Mouse (Mus musculus) heart, adult 2 months (tissue): ENCODE data around the gene Plxna4. TPM values are rescaled to one million over a fixed set of nuclear protein-coding genes. Genes with fewer than 3 reads are reported as not detected.
A peak's percentile ranks its signal among the peaks of the same experiment; 100 is the strongest.

Experiments
- DNase-seq, 2 experiments: peaks; one replicate each; pipeline ENCODE4 v3.0.0; 2021
- H3K27ac ChIP-seq: fragments of 200-600 bp; 2 replicates; pipeline ENCODE4 v1.8.1; 2022
- H3K27me3 ChIP-seq: fragments of 200-500 bp; 2 replicates; pipeline ENCODE4 v1.6.1; 2012; ENCODE audit warnings: mild to moderate bottlenecking, low read length, inconsistent platforms, mixed read lengths; ENCODE audit not compliant: control insufficient read depth, insufficient read depth
- H3K36me3 ChIP-seq: fragments of 200-500 bp; 2 replicates; pipeline ENCODE4 v1.6.1; 2012; ENCODE audit warnings: low read length, inconsistent platforms; ENCODE audit not compliant: control insufficient read depth, insufficient read depth
- H3K4me1 ChIP-seq: fragments of 200-500 bp; 2 replicates; pipeline ENCODE4 v1.6.1; 2011; ENCODE audit warnings: low read length; ENCODE audit not compliant: control insufficient read depth, insufficient read depth
- H3K4me3 ChIP-seq: fragments of 200-600 bp; 2 replicates; pipeline ENCODE4 v1.8.1; 2022
- H3K79me2 ChIP-seq: fragments of 200-500 bp; replicated peaks from 2 replicates; pipeline ENCODE4 v1.6.1; 2012; ENCODE audit warnings: mild to moderate bottlenecking, inconsistent platforms, low read length, moderate library complexity, mixed read lengths; ENCODE audit not compliant: control insufficient read depth, insufficient read depth
- H3K9ac ChIP-seq: fragments of 200-500 bp; 2 replicates; pipeline ENCODE4 v1.6.1; 2012; ENCODE audit warnings: low read depth, mild to moderate bottlenecking, control low read depth, inconsistent platforms, low read length, mixed read lengths
- CTCF ChIP-seq: fragments of 200-600 bp; IDR thresholded peaks from 2 replicates; pipeline ENCODE4 v1.8.1; 2022; ENCODE audit warnings: antibody characterized with exemption, mild to moderate bottlenecking, moderate library complexity
- EP300 ChIP-seq: fragments of 200-500 bp; IDR thresholded peaks from 2 replicates; pipeline ENCODE4 v1.6.1; 2011; ENCODE audit warnings: low read depth, low read length, control low read depth; ENCODE audit not compliant: insufficient read depth
- POLR2A ChIP-seq: fragments of 200-500 bp; IDR thresholded peaks from 2 replicates; pipeline ENCODE4 v1.6.1; 2011; ENCODE audit warnings: mild to moderate bottlenecking, low read depth, low read length, control low read depth; ENCODE audit not compliant: insufficient read depth
- WGBS: fragments of 180-500 bp; shearing (Covaris S2); methylation state at CpG from one replicate; pipeline ENCODE4 v1.1.7; 2018; 5-methylcytosine and 5-hydroxymethylcytosine counted together
- intact Hi-C: fragments of 180-260 bp; cut with DNase I; formaldehyde crosslinking; loops from one replicate; pipeline ENCODE4 v1.15.1; 2025
- polyA plus RNA-seq: library from polyadenylated mRNA; depleted of rRNA; stranded (reverse); fragments of >200 nt; gene quantifications from 2 replicates; pipeline ENCODE4 v1.2.3, GENCODE M21; 2012
- total RNA-seq, 2 experiments: library from RNA; stranded (reverse); gene quantifications; 2 replicates each; pipeline ENCODE4 v1.2.3; 2021

Gene Plxna4
- total and polyA plus RNA-seq, 3 experiments, result 3.7 to 14.1 (median 11.7) TPM

DNA sequence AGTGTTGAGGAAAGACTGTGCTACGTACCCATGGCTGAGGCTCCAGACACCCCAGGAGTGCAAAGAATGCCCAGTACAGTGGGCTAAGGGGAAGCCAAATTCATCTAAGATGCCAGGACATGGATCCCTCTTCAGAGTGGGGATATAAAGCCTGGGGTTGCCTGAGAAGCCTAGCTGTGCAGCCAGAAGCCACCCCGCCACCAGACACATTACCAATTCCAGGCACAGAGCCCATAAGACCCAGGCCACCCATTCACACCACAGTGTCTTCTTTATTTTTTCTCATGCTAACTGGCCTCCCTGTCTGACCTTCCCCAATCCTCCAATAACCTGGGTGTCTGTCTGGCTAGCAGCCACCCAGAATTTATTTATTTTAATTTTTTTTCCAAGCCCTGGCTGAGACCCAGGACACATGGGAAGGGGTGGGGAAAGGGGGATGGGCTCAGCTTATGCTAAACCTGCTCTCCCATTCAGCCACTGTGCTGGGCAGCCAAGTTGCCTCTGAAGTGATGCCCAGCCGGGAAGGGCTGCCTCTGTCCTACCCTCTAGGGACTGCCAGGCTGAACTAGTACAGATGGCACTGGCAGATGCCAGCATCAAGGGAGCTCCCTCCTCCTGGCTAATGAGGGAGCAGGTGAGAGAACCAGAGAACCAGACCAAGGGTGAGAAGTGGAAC lies 185.3 kb downstream of the Plxna4 start:
- H3K27ac ChIP-seq, result no peak overlapping the region
- DNase-seq, result no peak
- 78% methylated on average over 3 of the region's 3 CpGs for WGBS
- peaks cover 2% of the 10 kb centered on the region for H3K4me1 ChIP-seq
- H3K36me3 ChIP-seq, result peaks cover 2% of the 10 kb centered on the region; the same call in 1 of the 2 replicates
- no peaks in the 10 kb centered on the region; the same call in 1 of the 2 replicates for H3K79me2 ChIP-seq
- H3K4me3 ChIP-seq, result no peak overlapping the region
- TF ChIP-seq CTCF (no peak), EP300 (no peak), POLR2A (no peak)
- H3K27me3 ChIP-seq, result no peaks in the 10 kb centered on the region
- intact Hi-C loops, result no loop called here
- H3K9ac ChIP-seq, result no peak overlapping the region

DNA sequence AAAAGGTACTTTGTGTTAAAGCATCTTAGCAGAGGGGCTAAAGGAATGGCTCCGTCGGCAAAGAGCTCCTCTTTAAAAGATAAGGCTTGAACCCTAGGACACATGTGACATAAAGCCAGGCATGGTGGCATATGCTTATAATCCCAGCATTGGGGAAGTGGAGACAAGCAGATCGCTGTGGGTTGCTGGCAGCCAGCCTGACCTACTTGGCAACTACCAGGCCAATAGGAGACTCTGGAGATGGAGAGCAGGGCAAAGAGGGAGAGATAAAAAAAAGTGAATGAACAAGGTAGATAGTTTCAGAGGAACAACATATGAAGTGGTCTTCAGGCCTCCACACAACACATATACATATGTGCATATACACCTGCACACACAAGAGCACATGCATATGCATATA lies 189.7 kb downstream of the Plxna4 start:
- Histone ChIP-seq H3K9ac (no peak overlapping the region), H3K27ac (peak overlapping the region; percentile 91), H3K36me3 (peaks cover 6% of the 10 kb centered on the region), H3K79me2 (no peaks in the 10 kb centered on the region), H3K4me1 (peaks cover 13% of the 10 kb centered on the region), H3K27me3 (no peaks in the 10 kb centered on the region), H3K4me3 (no peak overlapping the region)
- intact Hi-C loops, result loop anchor here (5.0 kb wide), 1 partner anchor 114 kb away; no protein-coding TSS in a partner anchor
- TF ChIP-seq CTCF, result no peak
- TF ChIP-seq POLR2A, result no peak
- no peak for TF ChIP-seq EP300
- 53% methylated on average over 3 of the region's 3 CpGs for WGBS
- no peak for DNase-seq

DNA sequence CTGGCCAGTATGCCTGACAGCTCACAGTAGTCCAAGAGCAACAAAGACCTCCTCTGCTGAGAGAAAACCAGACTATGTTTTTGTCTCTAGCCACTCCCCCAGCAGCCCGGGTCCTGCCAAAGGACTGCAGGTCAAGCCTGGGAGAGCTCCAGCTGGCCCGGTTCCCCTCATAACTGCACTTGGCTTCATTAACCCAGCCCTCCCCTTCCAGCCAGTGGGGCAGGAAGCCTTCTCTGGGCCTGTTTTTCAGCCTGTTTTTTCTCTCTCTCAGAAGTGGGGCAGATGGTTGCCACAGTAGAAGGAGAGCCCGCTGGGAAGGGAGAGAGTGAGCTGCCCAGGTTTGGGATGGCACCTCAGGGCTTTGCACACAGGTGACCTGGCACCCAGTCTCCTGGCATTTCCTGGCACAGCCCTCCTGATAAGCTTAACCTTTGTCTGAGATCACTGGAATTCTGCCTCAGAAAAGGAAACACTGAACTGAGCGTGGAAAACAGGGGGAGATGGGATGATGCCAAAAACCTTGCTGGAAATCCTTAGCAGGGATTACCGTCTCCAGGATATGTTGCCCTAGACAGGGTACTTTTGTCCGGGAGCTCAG lies 190.8 kb downstream of the Plxna4 start:
- Histone ChIP-seq H3K4me1 (peaks cover 11% of the 10 kb centered on the region), H3K79me2 (no peaks in the 10 kb centered on the region), H3K27me3 (no peaks in the 10 kb centered on the region), H3K4me3 (no peak overlapping the region), H3K27ac (peak overlapping the region; percentile 91), H3K9ac (no peak overlapping the region), H3K36me3 (peaks cover 6% of the 10 kb centered on the region)
- intact Hi-C loops, result loop anchor here (1.0 to 5.0 kb wide), 5 partner anchors 63 to 192 kb away; partner anchors contain the start of gene Plxna4
- TF ChIP-seq EP300 (peak; percentile 35; the same call in 1 of the 2 replicates), POLR2A (0 out of 2 replicates have a peak, but pooled peaks have one; percentile 24), CTCF (peak; percentile 10; the same call in 1 of the 2 replicates)
- peak; percentile 91 to 93 for DNase-seq
- 12% methylated on average over 6 of the region's 6 CpGs for WGBS

DNA sequence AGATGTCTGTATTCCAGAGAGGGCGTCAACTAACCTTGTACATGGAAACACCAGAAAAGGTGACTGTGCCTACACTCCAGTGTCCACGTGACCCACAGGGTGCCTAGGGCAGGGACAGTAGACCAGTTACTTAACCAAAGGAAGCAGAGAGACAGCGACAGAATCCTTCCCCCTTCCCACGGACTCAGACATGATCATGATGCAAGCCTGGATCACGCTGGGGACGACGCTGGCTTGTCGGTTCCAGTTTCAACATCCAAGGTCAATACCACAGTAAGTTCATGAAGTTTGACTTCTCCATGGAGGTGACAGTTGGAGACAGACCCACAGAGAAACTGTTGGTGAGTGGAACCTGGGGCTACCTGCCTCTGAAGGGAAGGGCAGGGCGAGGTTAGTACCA lies 192.6 kb downstream of the Plxna4 start:
- Histone ChIP-seq H3K27ac (peak overlapping the region; percentile 20; the same call in 1 of the 2 replicates), H3K36me3 (peaks cover 6% of the 10 kb centered on the region), H3K79me2 (no peaks in the 10 kb centered on the region), H3K4me1 (peaks cover 11% of the 10 kb centered on the region), H3K4me3 (no peak overlapping the region), H3K27me3 (no peaks in the 10 kb centered on the region), H3K9ac (no peak overlapping the region)
- intact Hi-C loops, result loop anchor here (5.0 kb wide), 1 partner anchor 117 kb away; no protein-coding TSS in a partner anchor
- no peak for DNase-seq
- 92% methylated on average over 9 of the region's 9 CpGs for WGBS
- TF ChIP-seq EP300 (no peak), CTCF (no peak), POLR2A (no peak)

GRCm38 (mm10) chr6:32392262-32392661 lies 195.7 kb downstream of the Plxna4 start:
- Histone ChIP-seq H3K4me1 (peaks cover 17% of the 10 kb centered on the region), H3K79me2 (no peaks in the 10 kb centered on the region; the same call in 1 of the 2 replicates), H3K27ac (no peak overlapping the region), H3K4me3 (no peak overlapping the region), H3K9ac (no peak overlapping the region), H3K36me3 (peaks cover 5% of the 10 kb centered on the region; the same call in 1 of the 2 replicates), H3K27me3 (no peaks in the 10 kb centered on the region)
- intact Hi-C loops, result no loop called here
- 84% methylated on average over 2 of the region's 2 CpGs for WGBS
- no peak for DNase-seq
- TF ChIP-seq EP300, result no peak

GRCm38 (mm10) chr6:32388276-32388675 lies 199.7 kb downstream of the Plxna4 start:
- 39% methylated on average over 1 of the region's 1 CpGs for WGBS
- no peak overlapping the region for H3K4me3 ChIP-seq
- no peak for TF ChIP-seq CTCF
- TF ChIP-seq POLR2A, result no peak
- TF ChIP-seq EP300, result no peak
- no peaks in the 10 kb centered on the region; the same call in 1 of the 2 replicates for H3K36me3 ChIP-seq
- peak overlapping the region; percentile 1; the same call in 1 of the 2 replicates for H3K27ac ChIP-seq
- H3K27me3 ChIP-seq, result no peaks in the 10 kb centered on the region
- H3K79me2 ChIP-seq, result no peaks in the 10 kb centered on the region; the same call in 1 of the 2 replicates
- DNase-seq, result peak in 1 of 2 experiments; percentile 45
- H3K9ac ChIP-seq, result no peak overlapping the region
- intact Hi-C loops, result no loop called here
- H3K4me1 ChIP-seq, result peaks cover 8% of the 10 kb centered on the region
